Mouse (Mus musculus): ENCODE data around the gene Kcnk1. TPM values are rescaled to one million over a fixed set of nuclear protein-coding genes. Genes with fewer than 3 reads are reported as not detected.

Kcnk1 gene
- polyA plus RNA-seq, 1 experiment from 2014 or later = 36.7 TPM

GRCm38 (mm10) chr8:126026584-126026983 is 31.6 kb downstream of the Kcnk1 start:
- ATAC-seq = peak; percentile 59
- H3K4me3 ChIP-seq (ENCODE audit: low read depth, low read length) = no peak overlapping the region
- H3K27ac ChIP-seq (ENCODE audit: low read depth, low read length) = no peak overlapping the region
- 50% methylated on average over 9 of the region's 9 CpGs for WGBS
- H3K9me3 ChIP-seq (ENCODE audit: control insufficient read depth) = no peaks in the 10 kb centered on the region
- no peaks in the 10 kb centered on the region for H3K27me3 ChIP-seq (replicated peaks; ENCODE audit: control insufficient read depth, insufficient read depth, low read length)
- no peak for TF ChIP-seq CTCF (IDR thresholded peaks at IDR 0.05; ENCODE audit: low read depth)
- H3K4me1 ChIP-seq (replicated peaks; ENCODE audit: control insufficient read depth, insufficient read depth, low read length) = no peaks in the 10 kb centered on the region
- no peak overlapping the region for H3K9ac ChIP-seq (ENCODE audit: low read depth, low read length)
- 0 out of 2 replicates have a peak, but pooled peaks cover 2% of the 10 kb centered on the region for H3K36me3 ChIP-seq (ENCODE audit: control insufficient read depth, insufficient read depth)
- no peak overlapping the region for H3K4me2 ChIP-seq (replicated peaks; ENCODE audit: low read depth)

- Histone ChIP-seq H3K36me3 (ENCODE audit: control insufficient read depth, insufficient read depth) (peaks cover 6% of the 10 kb centered on the region; the same call in 1 of the 2 replicates), H3K4me3 (ENCODE audit: low read depth, low read length) (no peak overlapping the region), H3K27ac (ENCODE audit: low read depth, low read length) (no peak overlapping the region), H3K9ac (ENCODE audit: low read depth, low read length) (no peak overlapping the region), H3K4me2 (replicated peaks; ENCODE audit: low read depth) (no peak overlapping the region), H3K27me3 (replicated peaks; ENCODE audit: control insufficient read depth, insufficient read depth, low read length) (no peaks in the 10 kb centered on the region), H3K4me1 (replicated peaks; ENCODE audit: control insufficient read depth, insufficient read depth, low read length) (no peaks in the 10 kb centered on the region), H3K9me3 (ENCODE audit: control insufficient read depth) (no peaks in the 10 kb centered on the region)
- 83% methylated on average over 6 of the region's 6 CpGs for WGBS
- no peak for TF ChIP-seq CTCF (IDR thresholded peaks at IDR 0.05; ENCODE audit: low read depth)
- ATAC-seq = no peak
Measured at GRCm38 (mm10) chr8:126027486-126027885, 32.5 kb downstream of the Kcnk1 start.

GRCm38 (mm10) chr8:126028941-126029340 is 34.0 kb downstream of the Kcnk1 start:
- Histone ChIP-seq H3K27ac (ENCODE audit: low read depth, low read length) (no peak overlapping the region), H3K4me2 (replicated peaks; ENCODE audit: low read depth) (no peak overlapping the region), H3K9ac (ENCODE audit: low read depth, low read length) (no peak overlapping the region), H3K4me3 (ENCODE audit: low read depth, low read length) (no peak overlapping the region), H3K36me3 (ENCODE audit: control insufficient read depth, insufficient read depth) (peaks cover 6% of the 10 kb centered on the region; the same call in 1 of the 2 replicates), H3K27me3 (replicated peaks; ENCODE audit: control insufficient read depth, insufficient read depth, low read length) (no peaks in the 10 kb centered on the region), H3K4me1 (replicated peaks; ENCODE audit: control insufficient read depth, insufficient read depth, low read length) (no peaks in the 10 kb centered on the region), H3K9me3 (ENCODE audit: control insufficient read depth) (no peaks in the 10 kb centered on the region)
- WGBS = 70% methylated on average over 6 of the region's 6 CpGs
- TF ChIP-seq CTCF (IDR thresholded peaks at IDR 0.05; ENCODE audit: low read depth) = no peak
- ATAC-seq = no peak

GRCm38 (mm10) chr8:126032776-126033175 is 37.8 kb downstream of the Kcnk1 start:
- Histone ChIP-seq H3K36me3 (ENCODE audit: control insufficient read depth, insufficient read depth) (peaks cover 6% of the 10 kb centered on the region; the same call in 1 of the 2 replicates), H3K9me3 (ENCODE audit: control insufficient read depth) (no peaks in the 10 kb centered on the region), H3K4me1 (replicated peaks; ENCODE audit: control insufficient read depth, insufficient read depth, low read length) (no peaks in the 10 kb centered on the region), H3K4me3 (ENCODE audit: low read depth, low read length) (no peak overlapping the region), H3K4me2 (replicated peaks; ENCODE audit: low read depth) (no peak overlapping the region), H3K27me3 (replicated peaks; ENCODE audit: control insufficient read depth, insufficient read depth, low read length) (no peaks in the 10 kb centered on the region), H3K27ac (ENCODE audit: low read depth, low read length) (no peak overlapping the region), H3K9ac (ENCODE audit: low read depth, low read length) (no peak overlapping the region)
- no peak for ATAC-seq
- WGBS = 83% methylated on average over 6 of the region's 6 CpGs
- no peak for TF ChIP-seq CTCF (IDR thresholded peaks at IDR 0.05; ENCODE audit: low read depth)

GRCm38 (mm10) chr8:126035046-126035445 is 40.1 kb downstream of the Kcnk1 start:
- WGBS = 87% methylated on average over 4 of the region's 4 CpGs
- Histone ChIP-seq H3K36me3 (ENCODE audit: control insufficient read depth, insufficient read depth) (peaks cover 6% of the 10 kb centered on the region; the same call in 1 of the 2 replicates), H3K4me3 (ENCODE audit: low read depth, low read length) (no peak overlapping the region), H3K27me3 (replicated peaks; ENCODE audit: control insufficient read depth, insufficient read depth, low read length) (no peaks in the 10 kb centered on the region), H3K9ac (ENCODE audit: low read depth, low read length) (no peak overlapping the region), H3K27ac (ENCODE audit: low read depth, low read length) (no peak overlapping the region), H3K4me2 (replicated peaks; ENCODE audit: low read depth) (no peak overlapping the region), H3K4me1 (replicated peaks; ENCODE audit: control insufficient read depth, insufficient read depth, low read length) (no peaks in the 10 kb centered on the region), H3K9me3 (ENCODE audit: control insufficient read depth) (no peaks in the 10 kb centered on the region)
- no peak for ATAC-seq
- TF ChIP-seq CTCF (IDR thresholded peaks at IDR 0.05; ENCODE audit: low read depth) = no peak

GRCm38 (mm10) chr8:126036340-126036739 is 41.4 kb downstream of the Kcnk1 start:
- ATAC-seq = no peak

GRCm38 (mm10) chr8:126045751-126046150 is 50.8 kb downstream of the Kcnk1 start:
- TF ChIP-seq CTCF (IDR thresholded peaks at IDR 0.05; ENCODE audit: low read depth) = no peak
- 95% methylated on average over 4 of the region's 4 CpGs for WGBS
- Histone ChIP-seq H3K27me3 (replicated peaks; ENCODE audit: control insufficient read depth, insufficient read depth, low read length) (no peaks in the 10 kb centered on the region), H3K4me2 (replicated peaks; ENCODE audit: low read depth) (no peak overlapping the region), H3K9ac (ENCODE audit: low read depth, low read length) (no peak overlapping the region), H3K4me3 (ENCODE audit: low read depth, low read length) (no peak overlapping the region), H3K9me3 (ENCODE audit: control insufficient read depth) (no peaks in the 10 kb centered on the region), H3K4me1 (replicated peaks; ENCODE audit: control insufficient read depth, insufficient read depth, low read length) (no peaks in the 10 kb centered on the region), H3K27ac (ENCODE audit: low read depth, low read length) (no peak overlapping the region), H3K36me3 (ENCODE audit: control insufficient read depth, insufficient read depth) (no peaks in the 10 kb centered on the region)
- ATAC-seq = no peak

More at GRCm38 (mm10) chr8:126036340-126036739, 41.4 kb downstream of the Kcnk1 start:
- TF ChIP-seq CTCF (IDR thresholded peaks at IDR 0.05; ENCODE audit: low read depth) = no peak
- no peak overlapping the region for H3K27ac ChIP-seq (ENCODE audit: low read depth, low read length)
- peaks cover 6% of the 10 kb centered on the region; the same call in 1 of the 2 replicates for H3K36me3 ChIP-seq (ENCODE audit: control insufficient read depth, insufficient read depth)
- 87% methylated on average over 5 of the region's 5 CpGs for WGBS
- H3K9ac ChIP-seq (ENCODE audit: low read depth, low read length) = no peak overlapping the region
- H3K27me3 ChIP-seq (replicated peaks; ENCODE audit: control insufficient read depth, insufficient read depth, low read length) = no peaks in the 10 kb centered on the region
- no peaks in the 10 kb centered on the region for H3K9me3 ChIP-seq (ENCODE audit: control insufficient read depth)
- H3K4me1 ChIP-seq (replicated peaks; ENCODE audit: control insufficient read depth, insufficient read depth, low read length) = no peaks in the 10 kb centered on the region
- H3K4me3 ChIP-seq (ENCODE audit: low read depth, low read length) = no peak overlapping the region
- no peak overlapping the region for H3K4me2 ChIP-seq (replicated peaks; ENCODE audit: low read depth)
